Mouse (Mus musculus) yolk sac, embryonic 10.5 days (tissue): ENCODE data around the gene Pdss1.
A peak's percentile ranks its signal among the peaks of the same experiment; 100 is the strongest.
"Not testable (repeated sequence)": the region's sequence is repeated elsewhere in the genome, so short reads cannot be mapped to it uniquely, and the experiment has no call there.

Experiments
- DNase-seq: peaks from one replicate; pipeline ENCODE4 v3.0.0-alpha.2; 2017; ENCODE audit warnings: low spot score

Pdss1 gene

GRCm38 (mm10) chr2:22895282-22896273, at the start of gene Pdss1:
Gene Pdss1, plus strand, starts transcription at chr2:22895522.
- DNase-seq, result peak; percentile 92

- DNase-seq, result no peak
Measured at GRCm38 (mm10) chr2:22851900-22852299, 43.4 kb upstream of the Pdss1 start.

GRCm38 (mm10) chr2:22857501-22857900, 37.8 kb upstream of the Pdss1 start:
- DNase-seq, result no peak

GRCm38 (mm10) chr2:22862194-22862593, 33.1 kb upstream of the Pdss1 start:
- DNase-seq, result no peak

GRCm38 (mm10) chr2:22864394-22865037, 30.8 kb upstream of the Pdss1 start:
- peak; percentile 8 for DNase-seq

GRCm38 (mm10) chr2:22865818-22866217, 29.5 kb upstream of the Pdss1 start:
- DNase-seq, result no peak

GRCm38 (mm10) chr2:22866894-22867424, 28.4 kb upstream of the Pdss1 start:
- DNase-seq, result no peak

GRCm38 (mm10) chr2:22873159-22873558, 22.2 kb upstream of the Pdss1 start:
- DNase-seq, result no peak

GRCm38 (mm10) chr2:22874628-22875027, 20.7 kb upstream of the Pdss1 start:
- no peak for DNase-seq

GRCm38 (mm10) chr2:22876614-22877013, 18.7 kb upstream of the Pdss1 start:
- DNase-seq, result no peak

GRCm38 (mm10) chr2:22878781-22879180, 16.5 kb upstream of the Pdss1 start:
- no peak for DNase-seq

GRCm38 (mm10) chr2:22880726-22881125, 14.6 kb upstream of the Pdss1 start:
- not testable (repeated sequence) for DNase-seq

- no peak for DNase-seq
Measured at GRCm38 (mm10) chr2:22894932-22895281, 415 bp upstream of the Pdss1 start.

GRCm38 (mm10) chr2:22903947-22904346, 8.6 kb downstream of the Pdss1 start:
- no peak for DNase-seq

GRCm38 (mm10) chr2:22914421-22914820, 19.1 kb downstream of the Pdss1 start:
- DNase-seq, result peak; percentile 16

- DNase-seq, result no peak
Measured at GRCm38 (mm10) chr2:22918651-22919050, 23.3 kb downstream of the Pdss1 start.

GRCm38 (mm10) chr2:22925911-22926310, 30.6 kb downstream of the Pdss1 start:
- DNase-seq, result not testable (repeated sequence)

- DNase-seq, result no peak
Measured at GRCm38 (mm10) chr2:22928259-22928658, 32.9 kb downstream of the Pdss1 start.

GRCm38 (mm10) chr2:22933556-22933955, 38.2 kb downstream of the Pdss1 start:
- no peak for DNase-seq

- DNase-seq, result peak; percentile 3
Measured at GRCm38 (mm10) chr2:22949956-22950355, 54.6 kb downstream of the Pdss1 start.

- no peak for DNase-seq
Measured at GRCm38 (mm10) chr2:22954278-22954677, 59.0 kb downstream of the Pdss1 start.

- no peak for DNase-seq
Measured at GRCm38 (mm10) chr2:22955914-22956313, 60.6 kb downstream of the Pdss1 start.

GRCm38 (mm10) chr2:22957415-22957814, 62.1 kb downstream of the Pdss1 start:
- DNase-seq, result no peak
